Mouse (Mus musculus) lung, postnatal 0 days (tissue): Measurements from ENCODE around the gene Gxylt1. TPM values are rescaled to one million over a fixed set of nuclear protein-coding genes. Genes with fewer than 3 reads are reported as not detected.

Experiments
- ATAC-seq: fragments of 200-750 bp; cut with Nextera tagmentation; 2 replicates; pipeline ENCODE4 v1.8.0; 2017; ENCODE audit warnings: moderate library complexity
- DNase-seq: peaks from one replicate; pipeline ENCODE4 v3.0.0-alpha.2; 2016; ENCODE audit warnings: low spot score
- H3K27ac ChIP-seq: fragments of 300-500 bp; sonication (generic); 2 replicates; pipeline ENCODE4 v1.5.1; 2014; ENCODE audit warnings: antibody characterized with exemption, mild to moderate bottlenecking, low read length, mixed read lengths
- H3K27me3 ChIP-seq: fragments of 300-500 bp; sonication (generic); replicated peaks from 2 replicates; pipeline ENCODE4 v1.6.1; 2014; ENCODE audit warnings: low read length, mixed read lengths; ENCODE audit not compliant: insufficient read depth
- H3K36me3 ChIP-seq: fragments of 300-500 bp; sonication (generic); 2 replicates; pipeline ENCODE4 v1.6.1; 2014; ENCODE audit warnings: low read length, mixed read lengths; ENCODE audit not compliant: insufficient read depth
- H3K4me1 ChIP-seq: fragments of 300-500 bp; sonication (generic); 2 replicates; pipeline ENCODE4 v1.6.1; 2014; ENCODE audit warnings: antibody characterized with exemption, low read depth, low read length, mixed read lengths; ENCODE audit not compliant: insufficient read depth
- H3K4me2 ChIP-seq: fragments of 300-500 bp; sonication (generic); replicated peaks from 2 replicates; pipeline ENCODE4 v1.6.1; 2014; ENCODE audit warnings: low read depth, mild to moderate bottlenecking, low read length, moderate library complexity, mixed read lengths
- H3K4me3 ChIP-seq: fragments of 300-500 bp; sonication (generic); 2 replicates; pipeline ENCODE4 v1.5.1; 2014; ENCODE audit warnings: low read depth, low read length
- H3K9ac ChIP-seq: fragments of 300-500 bp; sonication (generic); replicated peaks from 2 replicates; pipeline ENCODE4 v1.6.1; 2014; ENCODE audit warnings: low read depth, mild to moderate bottlenecking
- H3K9me3 ChIP-seq: fragments of 300-500 bp; sonication (generic); 2 replicates; pipeline ENCODE4 v1.6.1; 2016; ENCODE audit warnings: low read length, mixed read lengths
- CTCF ChIP-seq: IDR thresholded peaks from 2 replicates; pipeline ENCODE4 v1.5.1; 2016; ENCODE audit warnings: antibody characterized with exemption, mild to moderate bottlenecking
- EP300 ChIP-seq: IDR thresholded peaks from 2 replicates; pipeline ENCODE4 v1.6.1; 2016; ENCODE audit warnings: antibody characterized with exemption, mild to moderate bottlenecking, control low read depth
- WGBS: fragments of 180-500 bp; shearing (Covaris S2); extraction: QIAGEN DNeasy Blood & Tissue Kit; methylation state at CpG from one replicate; pipeline ENCODE4 v1.1.7; 2014; 5-methylcytosine and 5-hydroxymethylcytosine counted together
- polyA plus RNA-seq: library from polyadenylated mRNA; unstranded; fragments of >200 nt; fragmentation: Nextera tagmentation; extraction: Ambion mirVana; gene quantifications from 2 replicates; pipeline ENCODE4 v1.2.1, GENCODE M21; 2015

Gene Gxylt1
- polyA plus RNA-seq, 1 experiment from 2014 or later, result 6.9 TPM

- ATAC-seq (no peak), DNase-seq (no peak)
- no peak overlapping the region for H3K4me3 ChIP-seq
- H3K4me2 ChIP-seq, result no peak overlapping the region
- H3K27ac ChIP-seq, result no peak overlapping the region
- no peaks in the 10 kb centered on the region; the same call in 1 of the 2 replicates for H3K36me3 ChIP-seq
- 68% methylated on average over 2 of the region's 2 CpGs for WGBS
- H3K9ac ChIP-seq, result no peak overlapping the region
- H3K4me1 ChIP-seq, result no peaks in the 10 kb centered on the region
- H3K9me3 ChIP-seq, result no peaks in the 10 kb centered on the region
- TF ChIP-seq EP300 (no peak), CTCF (no peak)
- H3K27me3 ChIP-seq, result no peaks in the 10 kb centered on the region
These were observed 12.6 kb upstream of the Gxylt1 start for GRCm38 (mm10) chr15:93287628-93288027.

DNA sequence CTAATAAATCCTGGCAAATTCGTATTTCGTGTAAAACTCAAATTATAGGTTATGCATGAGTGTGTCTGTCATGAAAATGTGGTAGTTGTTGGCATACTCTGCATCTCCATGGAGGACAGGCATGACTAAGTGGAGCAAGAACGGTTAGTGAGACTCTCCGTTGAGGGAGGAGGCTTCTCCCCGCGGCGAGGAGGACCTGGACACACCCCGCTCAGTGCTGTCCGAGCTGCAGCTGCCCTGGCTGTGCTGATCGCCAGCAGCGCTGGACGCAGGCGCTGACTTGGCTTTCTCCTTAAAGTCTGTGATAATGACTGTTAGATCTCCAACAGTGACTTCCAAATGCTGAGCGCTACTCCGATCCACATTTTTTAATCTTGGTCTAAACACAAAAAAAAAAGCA lies 10.3 kb upstream of the Gxylt1 start:
- Histone ChIP-seq H3K9ac (no peak overlapping the region), H3K4me3 (no peak overlapping the region), H3K27ac (no peak overlapping the region), H3K4me2 (no peak overlapping the region), H3K4me1 (no peaks in the 10 kb centered on the region), H3K36me3 (no peaks in the 10 kb centered on the region; the same call in 1 of the 2 replicates), H3K9me3 (no peaks in the 10 kb centered on the region), H3K27me3 (no peaks in the 10 kb centered on the region)
- ATAC-seq (no peak), DNase-seq (no peak)
- TF ChIP-seq CTCF (no peak), EP300 (no peak)
- 86% methylated on average over 15 of the region's 15 CpGs for WGBS

DNA sequence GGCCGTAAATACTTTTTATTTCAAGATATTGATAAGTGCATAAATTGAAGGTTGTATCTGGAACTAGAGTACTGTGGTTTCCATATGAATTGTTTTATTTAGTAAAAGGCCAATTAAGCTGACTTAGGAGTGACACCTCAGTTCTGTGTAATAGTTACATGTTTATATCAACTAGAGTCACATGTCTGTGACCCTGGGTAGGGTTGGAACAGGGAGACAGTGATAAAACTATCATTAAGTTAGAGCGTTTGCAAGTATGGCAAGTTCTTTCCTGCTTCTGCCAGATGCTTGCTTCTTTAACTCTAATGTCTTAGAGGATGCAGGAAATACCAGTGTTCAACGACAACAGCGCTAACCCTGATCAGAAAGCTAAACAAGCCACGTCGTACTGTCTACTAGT lies 9.3 kb upstream of the Gxylt1 start:
- Histone ChIP-seq H3K9me3 (no peaks in the 10 kb centered on the region), H3K27ac (no peak overlapping the region), H3K9ac (no peak overlapping the region), H3K4me2 (no peak overlapping the region), H3K36me3 (no peaks in the 10 kb centered on the region; the same call in 1 of the 2 replicates), H3K4me3 (no peak overlapping the region), H3K4me1 (no peaks in the 10 kb centered on the region), H3K27me3 (no peaks in the 10 kb centered on the region)
- ATAC-seq (no peak), DNase-seq (no peak)
- no peak for TF ChIP-seq CTCF
- no peak for TF ChIP-seq EP300
- 77% methylated on average over 6 of the region's 6 CpGs for WGBS

DNA sequence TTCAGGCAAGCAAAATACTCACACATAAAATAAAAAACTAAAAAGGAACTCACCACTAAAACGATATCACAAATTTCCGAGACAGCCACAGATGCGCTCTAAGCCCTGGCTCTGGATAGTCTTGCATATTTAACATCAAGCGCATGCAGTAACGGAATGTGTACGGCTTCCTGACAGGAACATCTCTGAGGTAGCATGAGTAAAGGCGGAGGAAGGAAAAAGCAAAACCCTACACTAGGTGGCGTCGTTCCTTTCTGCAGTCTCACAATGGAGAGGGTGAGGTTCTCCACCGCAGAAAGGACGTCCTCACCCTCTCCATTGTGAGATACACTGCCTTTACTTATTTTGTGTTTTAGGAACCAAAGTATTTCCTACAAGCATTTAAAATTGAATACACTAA lies 8.4 kb upstream of the Gxylt1 start:
- Histone ChIP-seq H3K9ac (no peak overlapping the region), H3K27me3 (no peaks in the 10 kb centered on the region), H3K4me2 (no peak overlapping the region), H3K27ac (no peak overlapping the region), H3K4me3 (no peak overlapping the region), H3K9me3 (no peaks in the 10 kb centered on the region), H3K4me1 (no peaks in the 10 kb centered on the region), H3K36me3 (no peaks in the 10 kb centered on the region; the same call in 1 of the 2 replicates)
- TF ChIP-seq EP300, result no peak
- peak; percentile 65 for TF ChIP-seq CTCF
- ATAC-seq (no peak), DNase-seq (no peak)
- 78% methylated on average over 11 of the region's 11 CpGs for WGBS

DNA sequence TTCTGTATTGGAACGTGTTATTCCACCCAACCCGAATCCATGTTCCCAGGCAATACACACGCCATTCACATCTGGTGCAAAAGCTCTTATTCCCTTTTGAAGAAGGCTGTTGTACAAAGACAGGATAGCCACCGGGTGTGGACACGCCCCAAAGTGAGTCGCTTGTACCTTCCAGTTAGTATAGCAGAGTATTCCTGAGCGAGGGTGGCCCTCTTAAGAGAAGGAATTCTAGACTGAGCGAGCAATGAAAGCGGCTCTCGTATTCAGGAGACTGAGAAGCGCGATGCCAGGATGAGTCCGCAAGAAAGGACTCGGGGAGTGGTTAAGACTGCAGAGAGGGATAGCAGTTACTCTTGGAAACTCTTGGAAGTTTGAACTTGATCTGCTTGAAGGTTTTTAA lies 1.3 kb upstream of the Gxylt1 start:
- peak overlapping the region; percentile 51; the same call in 1 of the 2 replicates for H3K9ac ChIP-seq
- ATAC-seq (no peak), DNase-seq (peak; percentile 15)
- 3% methylated on average over 14 of the region's 14 CpGs for WGBS
- no peaks in the 10 kb centered on the region for H3K36me3 ChIP-seq
- H3K4me1 ChIP-seq, result peaks cover 17% of the 10 kb centered on the region
- H3K4me3 ChIP-seq, result peak overlapping the region; percentile 79; the same call in 1 of the 2 replicates
- H3K4me2 ChIP-seq, result peak overlapping the region; percentile 81
- no peak overlapping the region for H3K27ac ChIP-seq
- TF ChIP-seq CTCF (no peak), EP300 (no peak)
- no peaks in the 10 kb centered on the region for H3K9me3 ChIP-seq
- no peaks in the 10 kb centered on the region for H3K27me3 ChIP-seq

DNA sequence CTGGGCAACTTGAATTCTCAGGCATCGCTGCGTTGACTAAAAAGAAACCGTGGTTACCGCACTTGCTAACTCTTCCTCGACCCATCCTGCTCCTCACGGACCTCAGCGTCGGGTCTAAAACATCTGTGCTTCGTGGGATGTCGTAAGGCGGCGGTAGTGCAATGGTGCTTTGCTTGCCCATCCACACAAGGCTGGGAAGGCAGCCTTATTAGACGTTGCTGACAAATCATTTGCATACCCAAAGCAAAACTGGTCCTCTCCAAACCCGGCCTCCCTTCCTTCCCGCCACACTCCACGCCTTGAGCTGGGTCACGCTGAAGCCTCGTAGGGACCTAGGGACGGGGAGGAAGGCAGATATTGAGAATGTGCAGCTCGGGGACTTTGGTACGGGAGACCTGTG lies 644 bp upstream of the Gxylt1 start:
- TF ChIP-seq EP300 (no peak), CTCF (peak; percentile 37)
- Histone ChIP-seq H3K27ac (peak overlapping the region; percentile 83), H3K36me3 (no peaks in the 10 kb centered on the region), H3K9ac (peak overlapping the region; percentile 51), H3K4me3 (peak overlapping the region; percentile 79), H3K4me2 (peak overlapping the region; percentile 81), H3K4me1 (peaks cover 17% of the 10 kb centered on the region), H3K27me3 (no peaks in the 10 kb centered on the region), H3K9me3 (no peaks in the 10 kb centered on the region)
- WGBS, result under 1% methylated on average over 20 of the region's 21 CpGs
- ATAC-seq, result peak; percentile 41
- peak; percentile 64 for DNase-seq
